Mouse (Mus musculus): Measurements from ENCODE around the gene Hdac9.

DNA sequence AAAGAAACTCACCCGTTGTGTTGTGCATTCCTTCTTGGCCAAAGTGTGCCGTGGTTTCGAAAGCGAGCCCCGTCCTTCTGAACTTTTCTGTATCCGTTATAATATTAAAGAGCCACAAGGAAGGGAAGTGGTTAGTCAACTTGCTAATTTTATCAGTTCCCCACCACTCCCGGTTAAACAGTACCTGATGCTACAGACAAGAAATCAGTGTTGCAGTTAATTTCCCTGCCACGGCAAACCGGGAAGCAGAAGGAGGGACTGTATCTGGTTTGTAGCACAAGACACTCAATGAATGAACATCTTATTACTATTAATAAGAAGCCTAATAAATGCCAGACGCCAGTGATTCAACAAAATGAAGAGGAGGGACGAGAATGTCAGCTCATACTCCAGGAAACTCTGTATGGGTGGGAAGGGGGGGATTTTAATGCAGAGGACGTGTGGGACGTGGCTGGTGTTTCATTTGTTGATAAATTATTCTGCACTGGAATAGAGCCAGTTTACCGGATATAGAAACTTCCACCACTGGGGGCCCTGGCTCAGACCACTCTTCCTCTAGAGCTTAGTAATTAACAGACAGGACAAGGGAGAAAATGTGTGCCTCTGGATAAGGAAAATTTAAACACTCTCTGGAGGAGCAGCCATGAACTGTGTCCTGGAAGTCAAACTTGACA, 202.5 kb downstream of the Hdac9 start:
- TF ChIP-seq POLR2A (IDR thresholded peaks at IDR 0.05; ENCODE audit: borderline replicate concordance, low read depth, low read length) = no peak
- TF ChIP-seq CTCF (IDR thresholded peaks at IDR 0.05; ENCODE audit: low read depth, low read length) = no peak

All from bone marrow macrophage, adult 2 months (primary cell).